Mouse (Mus musculus): ENCODE measurements around the gene Gpd1l.

- TF ChIP-seq GATA1 (IDR thresholded peaks at IDR 0.05; ENCODE audit: low read length) = no peak
- no peak for TF ChIP-seq TAL1 (IDR thresholded peaks at IDR 0.05; ENCODE audit: low read length)
These were observed 11.6 kb downstream of the Gpd1l start for GRCm38 (mm10) chr9:114922209-114922608.

All from erythroblast, embryonic 14.5 days (primary cell).